Mouse (Mus musculus) hindbrain, embryonic 10.5 days (tissue): ENCODE results near the gene Olfr1265. TPM values are rescaled to one million over a fixed set of nuclear protein-coding genes. Genes with fewer than 3 reads are reported as not detected.

Experiments used
- DNase-seq: peaks from one replicate; pipeline ENCODE4 v3.0.0-alpha.2; 2017; ENCODE audit warnings: low spot score
- H3K27ac ChIP-seq: fragments of 300-500 bp; sonication (generic); 2 replicates; pipeline ENCODE4 v1.5.1; 2016; ENCODE audit warnings: mild to moderate bottlenecking, moderate library complexity
- H3K27me3 ChIP-seq: fragments of 300-500 bp; sonication (generic); 2 replicates; pipeline ENCODE4 v1.6.1; 2016; ENCODE audit warnings: mild to moderate bottlenecking; ENCODE audit not compliant: poor library complexity, insufficient read depth, severe bottlenecking
- H3K36me3 ChIP-seq: fragments of 300-500 bp; sonication (generic); 2 replicates; pipeline ENCODE4 v1.6.1; 2016; ENCODE audit warnings: mild to moderate bottlenecking, moderate library complexity
- H3K4me1 ChIP-seq: fragments of 300-500 bp; sonication (generic); replicated peaks from 2 replicates; pipeline ENCODE4 v1.6.1; 2016; ENCODE audit warnings: mild to moderate bottlenecking
- H3K4me3 ChIP-seq: fragments of 300-500 bp; sonication (generic); 2 replicates; pipeline ENCODE4 v1.5.1; 2016; ENCODE audit warnings: mild to moderate bottlenecking, moderate library complexity
- H3K9me3 ChIP-seq: fragments of 300-500 bp; sonication (generic); 2 replicates; pipeline ENCODE4 v1.6.1; 2016; ENCODE audit warnings: mild to moderate bottlenecking, moderate library complexity
- WGBS: fragments of 180-500 bp; shearing (Covaris S2); methylation state at CpG from one replicate; pipeline ENCODE4 v1.1.7; 2016; 5-methylcytosine and 5-hydroxymethylcytosine counted together
- polyA plus RNA-seq: library from polyadenylated mRNA; unstranded; fragments of >200 nt; fragmentation: Nextera tagmentation; extraction: Ambion mirVana; gene quantifications from 2 replicates; pipeline ENCODE4 v1.2.1, GENCODE M21; 2016

Gene Olfr1265
- not detected in 2 replicates for polyA plus RNA-seq

DNA sequence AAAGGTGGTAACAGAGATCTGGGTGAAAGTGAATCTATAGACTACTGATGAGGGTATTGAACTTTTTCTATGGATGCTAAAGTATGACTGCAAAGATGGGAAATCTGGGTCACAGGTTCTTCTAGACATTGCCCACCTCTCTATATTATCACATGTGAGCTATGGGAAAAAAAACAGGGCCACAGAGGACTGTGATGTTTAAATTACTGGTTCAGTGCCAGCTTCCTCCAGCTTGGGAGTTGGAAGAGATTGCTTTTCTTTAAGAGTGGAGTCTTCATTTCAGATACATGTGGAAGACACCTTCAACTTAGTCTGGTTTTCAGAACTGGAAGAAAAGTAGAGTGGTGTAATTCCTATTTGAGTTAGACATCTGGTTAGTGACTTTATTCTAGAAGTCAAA is at the start of gene Olfr1265:
Gene Olfr1265, plus strand, starts transcription at position 301 of the 400 bp plus-strand sequence.
- no peak within 1 kb of the TSS for H3K4me3 ChIP-seq
- H3K4me1 ChIP-seq: no peaks in the 10 kb centered on the region
- H3K27me3 ChIP-seq: no peaks in the 10 kb centered on the region
- no peaks in the 10 kb centered on the region for H3K9me3 ChIP-seq
- no peak for DNase-seq
- H3K36me3 ChIP-seq: no peaks in the 10 kb centered on the region
- H3K27ac ChIP-seq: no peak within 1 kb of the TSS

DNA sequence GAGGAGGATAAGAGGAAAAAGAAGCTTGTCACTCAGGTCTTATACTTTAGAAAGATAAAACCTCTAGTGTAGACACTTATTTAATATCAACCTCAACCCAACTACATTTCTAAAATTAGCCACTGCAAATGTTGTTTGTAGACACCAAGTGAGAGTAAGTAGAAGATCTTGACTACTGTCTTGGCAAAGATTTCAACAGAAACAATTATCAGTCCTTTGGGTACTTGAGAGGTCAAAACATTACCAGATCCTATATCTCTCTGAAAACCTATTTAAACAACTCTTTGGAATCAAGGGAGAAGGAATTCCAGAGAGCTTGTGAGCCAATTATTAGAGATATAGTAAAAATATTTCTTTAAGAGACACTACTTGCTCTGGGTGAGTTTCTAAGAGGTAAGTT is 44.2 kb upstream of the Olfr1265 start, which contains the start of gene Olfr1261:
Gene Olfr1261, plus strand, starts transcription at position 301 of the 400 bp plus-strand sequence.
- no peak within 1 kb of the TSS for H3K27ac ChIP-seq

DNA sequence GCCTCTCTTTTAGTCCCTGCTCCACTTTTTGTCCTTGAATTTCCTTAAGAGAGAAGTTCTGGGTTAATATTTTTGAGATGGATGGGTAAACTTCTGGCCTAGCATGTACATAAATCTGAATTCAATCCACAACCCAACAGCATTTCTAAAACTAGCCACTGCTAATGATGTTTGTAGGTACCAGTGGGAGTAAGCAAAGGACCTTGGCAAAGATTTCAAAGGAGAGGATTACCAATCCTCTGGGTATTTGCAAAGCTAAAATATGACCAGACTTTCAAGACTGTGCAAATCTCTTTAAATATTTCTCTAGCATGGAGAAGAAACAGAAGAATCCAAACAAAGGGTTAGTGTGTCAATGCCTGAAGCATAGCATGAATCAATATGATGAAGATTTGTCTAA is 35.3 kb upstream of the Olfr1265 start, which contains the start of gene Olfr1262:
Gene Olfr1262, plus strand, starts transcription at position 301 of the 400 bp plus-strand sequence.
- H3K4me3 ChIP-seq: no peak within 1 kb of the TSS
- H3K4me1 ChIP-seq: no peaks in the 10 kb centered on the region
- no peaks in the 10 kb centered on the region for H3K27me3 ChIP-seq
- no peaks in the 10 kb centered on the region for H3K36me3 ChIP-seq
- H3K9me3 ChIP-seq: no peaks in the 10 kb centered on the region
- no peak for DNase-seq
- H3K27ac ChIP-seq: no peak within 1 kb of the TSS

More for the DNA sequence above, 44.2 kb upstream of the Olfr1265 start, which contains the start of gene Olfr1261:
- Histone ChIP-seq H3K9me3 (no peaks in the 10 kb centered on the region), H3K4me3 (no peak within 1 kb of the TSS), H3K36me3 (no peaks in the 10 kb centered on the region), H3K27me3 (no peaks in the 10 kb centered on the region), H3K4me1 (no peaks in the 10 kb centered on the region)
- no peak for DNase-seq

DNA sequence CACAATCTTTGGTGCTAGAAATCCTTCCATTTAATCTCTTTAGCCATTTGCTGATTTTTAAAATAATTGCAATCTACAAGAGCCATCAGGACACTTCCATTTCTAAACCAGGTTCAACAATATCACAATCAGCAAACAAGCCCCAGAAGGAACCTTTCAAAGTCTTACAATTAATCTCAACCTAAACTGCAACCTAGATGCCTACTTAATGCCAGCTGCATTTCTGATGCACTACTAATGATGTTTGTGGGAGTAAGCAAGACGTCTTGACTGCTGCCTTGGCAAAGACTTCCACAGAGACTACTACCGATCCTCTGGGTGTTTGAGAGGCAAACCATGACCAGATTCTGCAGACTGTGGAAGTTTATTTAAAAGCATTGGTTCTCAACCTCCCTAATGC is 23.3 kb upstream of the Olfr1265 start, which contains the start of gene Olfr1263:
Gene Olfr1263, plus strand, starts transcription at position 301 of the 400 bp plus-strand sequence.
- no peaks in the 10 kb centered on the region for H3K9me3 ChIP-seq
- no peak within 1 kb of the TSS for H3K4me3 ChIP-seq
- no peaks in the 10 kb centered on the region for H3K36me3 ChIP-seq
- WGBS: 90% methylated on average over 2 of the region's 2 CpGs
- no peaks in the 10 kb centered on the region for H3K4me1 ChIP-seq
- no peaks in the 10 kb centered on the region for H3K27me3 ChIP-seq
- DNase-seq: no peak
- H3K27ac ChIP-seq: no peak within 1 kb of the TSS

DNA sequence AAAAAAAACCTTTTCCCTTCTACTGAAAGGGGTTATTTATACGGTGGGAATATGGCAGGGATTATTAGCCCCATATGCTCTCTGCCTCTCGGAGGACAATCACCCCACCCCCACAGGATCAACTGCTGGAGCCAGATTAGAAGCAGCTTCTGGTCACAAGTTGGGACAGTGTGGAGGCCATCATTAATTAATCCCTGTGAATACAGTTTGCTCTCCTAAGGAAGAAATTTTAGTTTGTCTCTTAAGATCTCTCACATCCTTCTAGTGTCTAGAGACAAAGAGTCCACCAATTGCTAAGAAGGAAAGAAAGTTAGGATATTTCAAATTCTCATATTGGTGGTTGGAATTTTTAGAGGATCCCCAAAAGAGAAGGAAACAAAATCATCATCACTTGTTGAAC is 9.7 kb upstream of the Olfr1265 start, which contains the start of gene Olfr1264:
Gene Olfr1264, minus strand, starts transcription at position 101 of the 400 bp plus-strand sequence.
- WGBS: 78% methylated on average over 2 of the region's 2 CpGs
- no peak within 1 kb of the TSS for H3K27ac ChIP-seq
- no peaks in the 10 kb centered on the region for H3K9me3 ChIP-seq
- no peaks in the 10 kb centered on the region for H3K4me1 ChIP-seq
- H3K36me3 ChIP-seq: no peaks in the 10 kb centered on the region
- no peak within 1 kb of the TSS for H3K4me3 ChIP-seq
- H3K27me3 ChIP-seq: no peaks in the 10 kb centered on the region
- DNase-seq: no peak

DNA sequence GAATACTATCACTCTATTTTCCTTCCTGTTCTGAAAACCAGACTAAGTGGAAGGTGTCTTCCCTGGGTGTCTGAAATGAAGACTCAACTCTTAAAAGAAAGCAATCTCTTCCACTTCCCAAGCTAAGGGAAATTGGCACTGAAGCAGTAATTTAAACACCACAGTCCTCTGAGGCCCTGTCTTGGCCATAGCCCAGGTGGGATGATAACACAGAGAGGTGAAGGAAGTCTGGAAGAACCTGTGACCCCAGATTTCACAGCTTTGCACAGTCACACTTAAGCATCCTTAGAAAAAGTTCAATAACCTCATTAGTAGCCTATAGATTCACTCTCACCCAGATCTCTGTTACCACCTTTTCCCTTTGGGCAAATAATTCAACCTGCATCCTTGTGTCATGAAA is 28.4 kb downstream of the Olfr1265 start, which contains the start of gene Olfr140:
Gene Olfr140, minus strand, starts transcription at position 101 of the 400 bp plus-strand sequence.
- DNase-seq: no peak
- no peak within 1 kb of the TSS for H3K27ac ChIP-seq
- H3K27me3 ChIP-seq: no peaks in the 10 kb centered on the region
- H3K9me3 ChIP-seq: 0 out of 2 replicates have a peak, but pooled peaks cover 4% of the 10 kb centered on the region
- H3K36me3 ChIP-seq: no peaks in the 10 kb centered on the region
- no peak within 1 kb of the TSS for H3K4me3 ChIP-seq
- H3K4me1 ChIP-seq: no peaks in the 10 kb centered on the region

DNA sequence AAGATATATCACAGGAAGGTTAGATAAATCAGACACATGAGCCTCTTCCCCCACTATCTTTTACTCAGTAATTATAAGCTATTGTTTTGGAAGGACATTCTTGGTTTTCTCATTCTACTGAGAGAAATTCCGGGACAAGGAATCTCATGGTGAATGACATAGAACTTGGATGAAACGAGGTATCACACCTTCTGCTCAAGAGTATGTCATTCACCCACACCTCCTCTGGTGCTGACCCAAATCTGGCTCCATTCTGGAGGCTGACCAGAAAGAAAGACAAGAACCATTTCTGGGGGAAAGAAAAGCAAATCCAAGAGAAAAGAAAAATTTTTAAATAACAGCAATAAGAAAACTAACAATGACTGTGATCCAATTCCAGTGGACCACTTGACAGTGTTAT is 34.9 kb downstream of the Olfr1265 start:
- H3K4me1 ChIP-seq: no peaks in the 10 kb centered on the region
- 76% methylated on average over 2 of the region's 2 CpGs for WGBS

More for the DNA sequence above, 34.9 kb downstream of the Olfr1265 start:
- Histone ChIP-seq H3K27me3 (no peaks in the 10 kb centered on the region), H3K27ac (no peak overlapping the region), H3K9me3 (0 out of 2 replicates have a peak, but pooled peaks cover 4% of the 10 kb centered on the region), H3K4me3 (no peak overlapping the region), H3K36me3 (no peaks in the 10 kb centered on the region)
- no peak for DNase-seq

Other genes starting within 250 kb of the Olfr1265 start
- gene Olfr1254, start 241.7 kb upstream of the Olfr1265 start, polyA plus RNA-seq: not detected in 2 replicates
- not detected in 2 replicates for gene Olfr1255, start 223.3 kb upstream of the Olfr1265 start, polyA plus RNA-seq
- gene Olfr1256, start 193.8 kb upstream of the Olfr1265 start, polyA plus RNA-seq: not detected in 2 replicates
- not detected in 2 replicates for gene Olfr48, start 187.1 kb upstream of the Olfr1265 start, polyA plus RNA-seq
- gene Olfr1257, start 156.9 kb upstream of the Olfr1265 start, polyA plus RNA-seq: not detected in 2 replicates
- not detected in 2 replicates for gene Olfr1258, start 108.0 kb upstream of the Olfr1265 start, polyA plus RNA-seq
- not detected in 2 replicates for gene Olfr1259, start 86.7 kb upstream of the Olfr1265 start, polyA plus RNA-seq
- gene Olfr1260, start 61.0 kb upstream of the Olfr1265 start, polyA plus RNA-seq: not detected in 2 replicates
- gene Olfr1261, start 44.1 kb upstream of the Olfr1265 start, polyA plus RNA-seq: not detected in 2 replicates
- not detected in 2 replicates for gene Olfr1262, start 35.2 kb upstream of the Olfr1265 start, polyA plus RNA-seq
- gene Olfr1263, start 23.2 kb upstream of the Olfr1265 start, polyA plus RNA-seq: not detected in 2 replicates
- gene Olfr1264, start 9.8 kb upstream of the Olfr1265 start, polyA plus RNA-seq: not detected in 2 replicates
- not detected in 2 replicates for gene Olfr140, start 28.3 kb downstream of the Olfr1265 start, polyA plus RNA-seq
- gene Olfr1269, start 86.1 kb downstream of the Olfr1265 start, polyA plus RNA-seq: not detected in 2 replicates
- not detected in 2 replicates for gene Olfr32, start 107.0 kb downstream of the Olfr1265 start, polyA plus RNA-seq
- not detected in 2 replicates for gene Olfr1270, start 117.8 kb downstream of the Olfr1265 start, polyA plus RNA-seq
- gene Olfr1506, start 189.2 kb downstream of the Olfr1265 start, polyA plus RNA-seq: not detected in 2 replicates
- not detected in 2 replicates for gene Olfr142, start 222.3 kb downstream of the Olfr1265 start, polyA plus RNA-seq
- gene Olfr1271, start 235.7 kb downstream of the Olfr1265 start, polyA plus RNA-seq: not detected in 2 replicates